Mouse (Mus musculus): ENCODE measurements around the gene Itpr1. TPM values are rescaled to one million over a fixed set of nuclear protein-coding genes. Genes with fewer than 3 reads are reported as not detected.

Gene Itpr1
- polyA plus RNA-seq, 1 experiment: 42.5 TPM

- Histone ChIP-seq H3K4me1 (ENCODE audit: control insufficient read depth, insufficient read depth, low read length) (peaks cover 2% of the 10 kb centered on the region), H3K27ac (ENCODE audit: insufficient read depth, low read length) (no peak overlapping the region), H3K9me3 (replicated peaks; ENCODE audit: control insufficient read depth, insufficient read depth, low read length, poor library complexity, severe bottlenecking) (peaks cover 5% of the 10 kb centered on the region), H3K27me3 (ENCODE audit: control insufficient read depth, insufficient read depth, low read length, poor library complexity, severe bottlenecking) (no peaks in the 10 kb centered on the region), H3K9ac (ENCODE audit: low read depth, poor library complexity, severe bottlenecking) (no peak overlapping the region), H3K4me3 (ENCODE audit: low read depth, low read length) (no peak overlapping the region), H3K36me3 (ENCODE audit: control insufficient read depth, insufficient read depth, low read length, poor library complexity, severe bottlenecking) (no peaks in the 10 kb centered on the region)
- TF ChIP-seq CTCF (IDR thresholded peaks at IDR 0.05; ENCODE audit: low read depth, low read length): no peak
- TF ChIP-seq POLR2A (IDR thresholded peaks at IDR 0.05; ENCODE audit: insufficient read depth, low read length): no peak
- no peak for TF ChIP-seq EP300 (IDR thresholded peaks at IDR 0.05; ENCODE audit: insufficient read depth, low read depth, low read length)
Observed at GRCm38 (mm10) chr6:108447179-108447845, 234.4 kb downstream of the Itpr1 start.

GRCm38 (mm10) chr6:108448016-108448735, 235.3 kb downstream of the Itpr1 start:
- no peaks in the 10 kb centered on the region for H3K36me3 ChIP-seq (ENCODE audit: control insufficient read depth, insufficient read depth, low read length, poor library complexity, severe bottlenecking)
- H3K9ac ChIP-seq (ENCODE audit: low read depth, poor library complexity, severe bottlenecking): no peak overlapping the region
- no peaks in the 10 kb centered on the region for H3K27me3 ChIP-seq (ENCODE audit: control insufficient read depth, insufficient read depth, low read length, poor library complexity, severe bottlenecking)
- peaks cover under 1% of the 10 kb centered on the region for H3K9me3 ChIP-seq (replicated peaks; ENCODE audit: control insufficient read depth, insufficient read depth, low read length, poor library complexity, severe bottlenecking)
- H3K4me1 ChIP-seq (ENCODE audit: control insufficient read depth, insufficient read depth, low read length): peaks cover 2% of the 10 kb centered on the region
- H3K4me3 ChIP-seq (ENCODE audit: low read depth, low read length): no peak overlapping the region
- H3K27ac ChIP-seq (ENCODE audit: insufficient read depth, low read length): 0 out of 2 replicates have a peak overlapping the region, but pooled peaks have one; percentile 11
- TF ChIP-seq POLR2A (IDR thresholded peaks at IDR 0.05; ENCODE audit: insufficient read depth, low read length) (no peak), EP300 (IDR thresholded peaks at IDR 0.05; ENCODE audit: insufficient read depth, low read depth, low read length) (no peak), CTCF (IDR thresholded peaks at IDR 0.05; ENCODE audit: low read depth, low read length) (no peak)

GRCm38 (mm10) chr6:108448864-108449263, 236.0 kb downstream of the Itpr1 start:
- TF ChIP-seq EP300 (IDR thresholded peaks at IDR 0.05; ENCODE audit: insufficient read depth, low read depth, low read length) (no peak), POLR2A (IDR thresholded peaks at IDR 0.05; ENCODE audit: insufficient read depth, low read length) (no peak), CTCF (IDR thresholded peaks at IDR 0.05; ENCODE audit: low read depth, low read length) (no peak)
- no peak overlapping the region for H3K4me3 ChIP-seq (ENCODE audit: low read depth, low read length)
- no peaks in the 10 kb centered on the region for H3K36me3 ChIP-seq (ENCODE audit: control insufficient read depth, insufficient read depth, low read length, poor library complexity, severe bottlenecking)
- peaks cover 2% of the 10 kb centered on the region for H3K4me1 ChIP-seq (ENCODE audit: control insufficient read depth, insufficient read depth, low read length)
- H3K27me3 ChIP-seq (ENCODE audit: control insufficient read depth, insufficient read depth, low read length, poor library complexity, severe bottlenecking): no peaks in the 10 kb centered on the region
- H3K9me3 ChIP-seq (replicated peaks; ENCODE audit: control insufficient read depth, insufficient read depth, low read length, poor library complexity, severe bottlenecking): no peaks in the 10 kb centered on the region
- no peak overlapping the region for H3K27ac ChIP-seq (ENCODE audit: insufficient read depth, low read length)
- H3K9ac ChIP-seq (ENCODE audit: low read depth, poor library complexity, severe bottlenecking): no peak overlapping the region

- Histone ChIP-seq H3K4me3 (ENCODE audit: low read depth, low read length) (no peak overlapping the region), H3K9me3 (replicated peaks; ENCODE audit: control insufficient read depth, insufficient read depth, low read length, poor library complexity, severe bottlenecking) (no peaks in the 10 kb centered on the region), H3K27me3 (ENCODE audit: control insufficient read depth, insufficient read depth, low read length, poor library complexity, severe bottlenecking) (no peaks in the 10 kb centered on the region), H3K4me1 (ENCODE audit: control insufficient read depth, insufficient read depth, low read length) (peaks cover 7% of the 10 kb centered on the region), H3K9ac (ENCODE audit: low read depth, poor library complexity, severe bottlenecking) (no peak overlapping the region), H3K27ac (ENCODE audit: insufficient read depth, low read length) (no peak overlapping the region), H3K36me3 (ENCODE audit: control insufficient read depth, insufficient read depth, low read length, poor library complexity, severe bottlenecking) (no peaks in the 10 kb centered on the region)
- no peak for TF ChIP-seq POLR2A (IDR thresholded peaks at IDR 0.05; ENCODE audit: insufficient read depth, low read length)
- TF ChIP-seq EP300 (IDR thresholded peaks at IDR 0.05; ENCODE audit: insufficient read depth, low read depth, low read length): no peak
- TF ChIP-seq CTCF (IDR thresholded peaks at IDR 0.05; ENCODE audit: low read depth, low read length): no peak
Observed at GRCm38 (mm10) chr6:108451536-108451935, 238.6 kb downstream of the Itpr1 start.

GRCm38 (mm10) chr6:108453618-108454017, 240.7 kb downstream of the Itpr1 start:
- Histone ChIP-seq H3K36me3 (ENCODE audit: control insufficient read depth, insufficient read depth, low read length, poor library complexity, severe bottlenecking) (no peaks in the 10 kb centered on the region), H3K4me1 (ENCODE audit: control insufficient read depth, insufficient read depth, low read length) (peaks cover 9% of the 10 kb centered on the region), H3K27ac (ENCODE audit: insufficient read depth, low read length) (no peak overlapping the region), H3K9me3 (replicated peaks; ENCODE audit: control insufficient read depth, insufficient read depth, low read length, poor library complexity, severe bottlenecking) (no peaks in the 10 kb centered on the region), H3K9ac (ENCODE audit: low read depth, poor library complexity, severe bottlenecking) (no peak overlapping the region), H3K4me3 (ENCODE audit: low read depth, low read length) (no peak overlapping the region), H3K27me3 (ENCODE audit: control insufficient read depth, insufficient read depth, low read length, poor library complexity, severe bottlenecking) (no peaks in the 10 kb centered on the region)
- no peak for TF ChIP-seq CTCF (IDR thresholded peaks at IDR 0.05; ENCODE audit: low read depth, low read length)
- TF ChIP-seq POLR2A (IDR thresholded peaks at IDR 0.05; ENCODE audit: insufficient read depth, low read length): no peak
- no peak for TF ChIP-seq EP300 (IDR thresholded peaks at IDR 0.05; ENCODE audit: insufficient read depth, low read depth, low read length)

All from ES-Bruce4 (cell line).